ENCODE assay signal across 8 mouse cellular contexts in the genomic region with DNA sequence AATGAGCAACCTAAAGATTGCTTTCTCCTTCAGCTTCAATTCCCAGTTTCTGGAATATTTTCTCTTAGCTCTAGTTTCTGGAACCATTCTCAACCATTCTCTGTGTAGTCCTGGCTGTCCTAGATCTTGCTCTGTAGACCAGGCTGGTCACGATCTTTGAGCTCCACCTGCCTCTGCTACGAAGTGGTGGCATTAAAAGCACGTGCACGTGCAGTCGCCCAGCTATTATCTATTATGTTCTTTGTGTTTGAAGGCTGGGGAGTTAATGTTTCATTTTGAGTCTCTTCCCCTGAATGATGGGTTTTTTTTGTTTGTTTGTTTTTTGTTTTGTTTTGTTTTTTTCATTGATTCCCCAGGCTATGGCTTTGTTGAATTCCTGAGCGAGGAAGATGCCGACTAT. TPM values are rescaled to one million over a fixed set of nuclear protein-coding genes. Genes with fewer than 3 reads are reported as not detected.
DNase-seq lines count a peak whose midpoint lies in the region; ATAC-seq and TF ChIP-seq lines count a peak whose summit lies in the region.

No protein-coding gene starts in this region.

- no peak overlapping the region for H3K27ac ChIP-seq in cerebellum, adult 2 months (ENCODE audit: insufficient read depth, low read length)
- no peak overlapping the region for H3K27ac ChIP-seq in neural tube, embryonic 11.5 days (ENCODE audit: low read depth, low read length)
- peak overlapping the region; percentile 99; the same call in 1 of the 2 replicates for H3K27ac ChIP-seq in limb, embryonic 15.5 days
- 0 out of 2 replicates have a peak overlapping the region, but pooled peaks have one; percentile 99 for H3K27ac ChIP-seq in stomach, postnatal 0 days (replicated peaks)

- no peak for TF ChIP-seq CTCF in cerebellum, adult 2 months (IDR thresholded peaks at IDR 0.05; ENCODE audit: borderline replicate concordance, insufficient read depth, low read depth, low read length)
- TF ChIP-seq CTCF in stomach, postnatal 0 days (IDR thresholded peaks at IDR 0.05; ENCODE audit: low read depth) = no peak

- peak overlapping the region; percentile 99 for H3K4me3 ChIP-seq in cerebellum, adult 2 months (replicated peaks; ENCODE audit: insufficient read depth, low read depth, low read length)
- H3K4me3 ChIP-seq in neural tube, embryonic 11.5 days (ENCODE audit: low read depth, low read length) = peak overlapping the region; percentile 94
- peak overlapping the region; percentile 88 for H3K4me3 ChIP-seq in limb, embryonic 15.5 days
- H3K4me3 ChIP-seq in stomach, postnatal 0 days (ENCODE audit: low read depth, low read length) = peak overlapping the region; percentile 88

- peaks cover 10% of the 10 kb centered on the region for H3K4me1 ChIP-seq in cerebellum, adult 2 months (ENCODE audit: control insufficient read depth, insufficient read depth, low read length)
- peaks cover 12% of the 10 kb centered on the region for H3K4me1 ChIP-seq in neural tube, embryonic 11.5 days (ENCODE audit: control insufficient read depth, insufficient read depth, low read length)
- H3K4me1 ChIP-seq in limb, embryonic 15.5 days = peaks cover 28% of the 10 kb centered on the region
- H3K4me1 ChIP-seq in stomach, postnatal 0 days (replicated peaks; ENCODE audit: control insufficient read depth, insufficient read depth) = 0 out of 2 replicates have a peak, but pooled peaks cover 3% of the 10 kb centered on the region

- WGBS in cerebellum, adult 2 months = 36% methylated on average over 7 of the region's 7 CpGs
- WGBS in neural tube, embryonic 11.5 days = 41% methylated on average over 7 of the region's 7 CpGs
- 33% methylated on average over 7 of the region's 7 CpGs for WGBS in limb, embryonic 15.5 days
- 28% methylated on average over 7 of the region's 7 CpGs for WGBS in stomach, postnatal 0 days

- peak overlapping the region; percentile 94 for H3K4me2 ChIP-seq in neural tube, embryonic 11.5 days (ENCODE audit: low read depth)
- H3K4me2 ChIP-seq in limb, embryonic 15.5 days = peak overlapping the region; percentile 91
- H3K4me2 ChIP-seq in stomach, postnatal 0 days (replicated peaks; ENCODE audit: low read depth) = peak overlapping the region; percentile 84

- ATAC-seq in neural tube, embryonic 11.5 days (ENCODE audit: insufficient read depth, low FRiP score, low TSS enrichment) = no peak
- ATAC-seq in limb, embryonic 15.5 days (ENCODE audit: insufficient number of reproducible peaks, low FRiP score, low TSS enrichment, low read depth) = no peak
- no peak for ATAC-seq in stomach, postnatal 0 days (ENCODE audit: low FRiP score, low TSS enrichment)

- H3K27me3 ChIP-seq in cerebellum, adult 2 months (ENCODE audit: control insufficient read depth, insufficient read depth, low read length) = no peaks in the 10 kb centered on the region
- H3K27me3 ChIP-seq in neural tube, embryonic 11.5 days (ENCODE audit: control insufficient read depth, insufficient read depth, low read length) = no peaks in the 10 kb centered on the region
- no peaks in the 10 kb centered on the region for H3K27me3 ChIP-seq in limb, embryonic 15.5 days
- no peaks in the 10 kb centered on the region for H3K27me3 ChIP-seq in stomach, postnatal 0 days (ENCODE audit: control insufficient read depth, insufficient read depth, low read length)

- H3K9ac ChIP-seq in neural tube, embryonic 11.5 days (ENCODE audit: low read length) = peak overlapping the region; percentile 95
- H3K9ac ChIP-seq in limb, embryonic 15.5 days = peak overlapping the region; percentile 83
- H3K9ac ChIP-seq in stomach, postnatal 0 days (ENCODE audit: low read length) = peak overlapping the region; percentile 89

- peaks cover 2% of the 10 kb centered on the region for H3K36me3 ChIP-seq in neural tube, embryonic 11.5 days (ENCODE audit: control insufficient read depth, insufficient read depth, low read length)
- H3K36me3 ChIP-seq in limb, embryonic 15.5 days = peaks cover 60% of the 10 kb centered on the region
- H3K36me3 ChIP-seq in stomach, postnatal 0 days (ENCODE audit: control insufficient read depth, insufficient read depth, low read length) = 0 out of 2 replicates have a peak, but pooled peaks cover 4% of the 10 kb centered on the region

- no peaks in the 10 kb centered on the region for H3K9me3 ChIP-seq in neural tube, embryonic 11.5 days (ENCODE audit: control insufficient read depth, low read length)
- no peaks in the 10 kb centered on the region for H3K9me3 ChIP-seq in limb, embryonic 15.5 days
- no peaks in the 10 kb centered on the region for H3K9me3 ChIP-seq in stomach, postnatal 0 days (ENCODE audit: control insufficient read depth, low read length)

- no peak for TF ChIP-seq EP300 in stomach, postnatal 0 days (optimal IDR thresholded peaks at IDR 0.05)

- no peak for DNase-seq in cerebellum, adult 2 months
- no peak for DNase-seq in cerebellum, postnatal 14 days
- no peak for DNase-seq in neural tube, embryonic 11.5 days (ENCODE audit: low spot score)
- no peak for DNase-seq in neural tube, embryonic 10.5 days (ENCODE audit: extremely low spot score, low spot score)
- DNase-seq in stomach, postnatal 0 days (ENCODE audit: low spot score) = no peak
- no peak for DNase-seq in embryo, embryonic 9.5 days (ENCODE audit: extremely low spot score)
- DNase-seq in gastrocnemius, postnatal 4 days (ENCODE audit: low spot score in 2 of 2) = no peak

- TF ChIP-seq POLR2A in cerebellum, adult 2 months (IDR thresholded peaks at IDR 0.05; ENCODE audit: borderline replicate concordance, insufficient read depth, low read length) = no peak

RNA-seq across cellular contexts. Expression of gene Sf3b4, which starts 1.1 kb away (rescaled TPM):
- polyA plus RNA-seq in cerebellum, adult 2 months (2012; rRNA removed) = 59.5 and 66.4 TPM in 2 replicates
- 233 TPM in 2 replicates for polyA plus RNA-seq in neural tube, embryonic 11.5 days (2014; fragmentation: Nextera tagmentation; extraction: Ambion mirVana)
- 148 TPM in 2 replicates for polyA plus RNA-seq in limb, embryonic 15.5 days (2015; fragmentation: Nextera tagmentation; extraction: Ambion mirVana)
- polyA plus RNA-seq in stomach, postnatal 0 days (2015; fragmentation: Nextera tagmentation; extraction: Ambion mirVana) = 70.1 and 72.8 TPM in 2 replicates
- total RNA-seq in gastrocnemius, postnatal 4 days (2021) = 10 to 100 TPM; 32.9 to 34.6 TPM

RNA-seq across cellular contexts. Expression of gene Sv2a, which starts 7.8 kb away (rescaled TPM):
- 399 and 405 TPM in 2 replicates for polyA plus RNA-seq in cerebellum, adult 2 months (2012; rRNA removed)
- 14.1 and 14.5 TPM in 2 replicates for polyA plus RNA-seq in neural tube, embryonic 11.5 days (2014; fragmentation: Nextera tagmentation; extraction: Ambion mirVana)
- polyA plus RNA-seq in limb, embryonic 15.5 days (2015; fragmentation: Nextera tagmentation; extraction: Ambion mirVana) = 2.7 and 3.0 TPM in 2 replicates
- 2.9 and 4.2 TPM in 2 replicates for polyA plus RNA-seq in stomach, postnatal 0 days (2015; fragmentation: Nextera tagmentation; extraction: Ambion mirVana)
- 1 to 10 TPM; 2.2 to 2.3 TPM for total RNA-seq in gastrocnemius, postnatal 4 days (2021)

RNA-seq across cellular contexts. Expression of gene Mtmr11, which starts 11.4 kb away (rescaled TPM):
- polyA plus RNA-seq in cerebellum, adult 2 months (2012; rRNA removed) = 22.5 and 24.4 TPM in 2 replicates
- 7.1 and 11.7 TPM in 2 replicates for polyA plus RNA-seq in neural tube, embryonic 11.5 days (2014; fragmentation: Nextera tagmentation; extraction: Ambion mirVana)
- polyA plus RNA-seq in limb, embryonic 15.5 days (2015; fragmentation: Nextera tagmentation; extraction: Ambion mirVana) = 33.5 and 33.6 TPM in 2 replicates
- polyA plus RNA-seq in stomach, postnatal 0 days (2015; fragmentation: Nextera tagmentation; extraction: Ambion mirVana) = 8.2 and 10.2 TPM in 2 replicates
- 1 to 10 TPM; 9.3 to 9.7 TPM for total RNA-seq in gastrocnemius, postnatal 4 days (2021)

RNA-seq across cellular contexts. Expression of gene Bola1, which starts 46.3 kb away (rescaled TPM):
- polyA plus RNA-seq in cerebellum, adult 2 months (2012; rRNA removed) = 47.0 and 47.8 TPM in 2 replicates
- 63.3 and 70.4 TPM in 2 replicates for polyA plus RNA-seq in neural tube, embryonic 11.5 days (2014; fragmentation: Nextera tagmentation; extraction: Ambion mirVana)
- 45.2 and 46.0 TPM in 2 replicates for polyA plus RNA-seq in limb, embryonic 15.5 days (2015; fragmentation: Nextera tagmentation; extraction: Ambion mirVana)
- 53.6 and 55.1 TPM in 2 replicates for polyA plus RNA-seq in stomach, postnatal 0 days (2015; fragmentation: Nextera tagmentation; extraction: Ambion mirVana)
- total RNA-seq in gastrocnemius, postnatal 4 days (2021) = 10 to 100 TPM; 20.4 to 23.2 TPM

RNA-seq across cellular contexts. Expression of gene Hist2h2ab, which starts 46.5 kb away (rescaled TPM):
- polyA plus RNA-seq in cerebellum, adult 2 months (2012; rRNA removed) = 2.0 and 3.5 TPM in 2 replicates
- 2.4 TPM in 1 of 2 replicates, not detected in the other for polyA plus RNA-seq in neural tube, embryonic 11.5 days (2014; fragmentation: Nextera tagmentation; extraction: Ambion mirVana)
- polyA plus RNA-seq in limb, embryonic 15.5 days (2015; fragmentation: Nextera tagmentation; extraction: Ambion mirVana) = not detected in 2 replicates
- 0.68 TPM in 1 of 2 replicates, not detected in the other for polyA plus RNA-seq in stomach, postnatal 0 days (2015; fragmentation: Nextera tagmentation; extraction: Ambion mirVana)
- total RNA-seq in gastrocnemius, postnatal 4 days (2021) = 10 to 100 TPM; 15.6 TPM

Comparison
In these comparisons a context has a peak if more than half of its experiments do, and no peak if none do; other contexts are left out.
1. H3K27ac ChIP-seq: peak in limb, embryonic 15.5 days (single experiment) and stomach, postnatal 0 days (single experiment); none in cerebellum, adult 2 months (single experiment) and neural tube, embryonic 11.5 days (single experiment).
2. RNA of gene Sv2a, which starts 7.8 kb away (polyA plus RNA-seq): 399 to 405 TPM in cerebellum, adult 2 months; 14.1 to 14.5 TPM in neural tube, embryonic 11.5 days, 2.9 to 4.2 TPM in stomach, postnatal 0 days and 2.7 to 3.0 TPM in limb, embryonic 15.5 days; every median in the first group is over 10 times any median in the second.
3. Peak in every context shown above with its lines, with median percentiles within 50 percentile points of each other: H3K4me3 ChIP-seq, H3K4me2 ChIP-seq and H3K9ac ChIP-seq.